Mouse (Mus musculus): ENCODE measurements around the gene Faf1. TPM values are rescaled to one million over a fixed set of nuclear protein-coding genes. Genes with fewer than 3 reads are reported as not detected.

Gene Faf1
- total RNA-seq, 1 experiment: 52.3 TPM

DNA sequence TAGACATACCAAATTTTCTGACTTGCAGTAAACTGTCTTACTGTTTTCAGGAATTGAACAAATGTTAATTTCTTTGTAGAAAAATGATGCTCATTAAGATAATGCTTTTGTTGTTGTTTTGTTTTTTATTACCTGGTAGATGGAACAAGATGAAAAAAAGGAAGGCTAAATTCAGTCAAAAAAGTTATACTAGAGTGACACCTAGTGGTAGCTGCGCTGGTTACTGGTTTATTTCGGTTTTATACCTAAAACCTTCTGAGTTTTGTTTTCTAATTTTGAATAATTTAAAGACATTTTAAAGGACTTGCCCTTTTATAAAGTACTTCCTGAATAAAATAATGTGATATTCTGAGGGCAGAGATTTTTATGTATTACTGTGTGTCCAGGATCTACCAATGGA is 52.9 kb downstream of the Faf1 start:
- H3K27ac ChIP-seq (ENCODE audit: insufficient read depth, low read depth, low read length, poor library complexity, severe bottlenecking): no peak overlapping the region
- no peaks in the 10 kb centered on the region for H3K4me1 ChIP-seq (ENCODE audit: control insufficient read depth in 2 of 2, insufficient read depth in 2 of 2, low read length in 2 of 2, poor library complexity in 1 of 2)
- no peak overlapping the region for H3K9ac ChIP-seq (ENCODE audit: insufficient read depth, low read depth, low read length, poor library complexity, severe bottlenecking)
- no peaks in the 10 kb centered on the region for H3K9me3 ChIP-seq (ENCODE audit: control insufficient read depth, insufficient read depth, low read depth, low read length)
- DNase-seq (ENCODE audit: low read depth, low spot score): peak; percentile 16
- TF ChIP-seq ZNF384 (IDR thresholded peaks at IDR 0.05; ENCODE audit: low read depth, low read length): peak; percentile 61
- no peak for TF ChIP-seq CHD2 (IDR thresholded peaks at IDR 0.05; ENCODE audit: low read depth, low read length)
- no peak for TF ChIP-seq MAFK (IDR thresholded peaks at IDR 0.05; ENCODE audit: insufficient read depth, low read depth, low read length)
- in situ Hi-C loops (cut with MboI; ENCODE audit: low sequenced_read_pairs in 2 of 2, unreplicated experiment in 2 of 2): no loop called here
- H3K4me3 ChIP-seq (ENCODE audit: insufficient read depth in 1 of 2, low read depth in 1 of 2, low read length in 2 of 2, poor library complexity in 1 of 2, severe bottlenecking in 1 of 2): no peak overlapping the region
- no peaks in the 10 kb centered on the region; the same call in 1 of the 2 replicates for H3K36me3 ChIP-seq (ENCODE audit: control insufficient read depth, insufficient read depth, low read length, poor library complexity, severe bottlenecking)

GRCm38 (mm10) chr4:109735754-109736153 is 59.4 kb downstream of the Faf1 start:
- Histone ChIP-seq H3K27ac (ENCODE audit: insufficient read depth, low read depth, low read length, poor library complexity, severe bottlenecking) (no peak overlapping the region), H3K9me3 (ENCODE audit: control insufficient read depth, insufficient read depth, low read depth, low read length) (no peaks in the 10 kb centered on the region), H3K9ac (ENCODE audit: insufficient read depth, low read depth, low read length, poor library complexity, severe bottlenecking) (no peak overlapping the region), H3K4me1 (ENCODE audit: control insufficient read depth in 2 of 2, insufficient read depth in 2 of 2, low read length in 2 of 2, poor library complexity in 1 of 2) (no peaks in the 10 kb centered on the region), H3K36me3 (ENCODE audit: control insufficient read depth, insufficient read depth, low read length, poor library complexity, severe bottlenecking) (no peaks in the 10 kb centered on the region; the same call in 1 of the 2 replicates), H3K4me3 (ENCODE audit: insufficient read depth in 1 of 2, low read depth in 1 of 2, low read length in 2 of 2, poor library complexity in 1 of 2, severe bottlenecking in 1 of 2) (no peak overlapping the region)
- in situ Hi-C loops (cut with MboI; ENCODE audit: low sequenced_read_pairs in 2 of 2, unreplicated experiment in 2 of 2): no loop called here
- no peak for DNase-seq (ENCODE audit: low read depth, low spot score)
- TF ChIP-seq MAFK (IDR thresholded peaks at IDR 0.05; ENCODE audit: insufficient read depth, low read depth, low read length): no peak
- TF ChIP-seq ZNF384 (IDR thresholded peaks at IDR 0.05; ENCODE audit: low read depth, low read length): no peak
- TF ChIP-seq ZC3H11A (IDR thresholded peaks at IDR 0.05; ENCODE audit: borderline replicate concordance, low read depth, low read length): no peak
- TF ChIP-seq HCFC1 (IDR thresholded peaks at IDR 0.05; ENCODE audit: borderline replicate concordance, insufficient read depth, low read length): no peak
- no peak for TF ChIP-seq CHD2 (IDR thresholded peaks at IDR 0.05; ENCODE audit: low read depth, low read length)

- TF ChIP-seq ZNF384 (IDR thresholded peaks at IDR 0.05; ENCODE audit: low read depth, low read length) (no peak), CHD2 (IDR thresholded peaks at IDR 0.05; ENCODE audit: low read depth, low read length) (no peak), ZC3H11A (IDR thresholded peaks at IDR 0.05; ENCODE audit: borderline replicate concordance, low read depth, low read length) (no peak), MAFK (IDR thresholded peaks at IDR 0.05; ENCODE audit: insufficient read depth, low read depth, low read length) (no peak), HCFC1 (IDR thresholded peaks at IDR 0.05; ENCODE audit: borderline replicate concordance, insufficient read depth, low read length) (no peak)
- in situ Hi-C loops (cut with MboI; ENCODE audit: low sequenced_read_pairs in 2 of 2, unreplicated experiment in 2 of 2): no loop called here
- no peaks in the 10 kb centered on the region for H3K4me1 ChIP-seq (ENCODE audit: control insufficient read depth in 2 of 2, insufficient read depth in 2 of 2, low read length in 2 of 2, poor library complexity in 1 of 2)
- H3K27ac ChIP-seq (ENCODE audit: insufficient read depth, low read depth, low read length, poor library complexity, severe bottlenecking): no peak overlapping the region
- H3K36me3 ChIP-seq (ENCODE audit: control insufficient read depth, insufficient read depth, low read length, poor library complexity, severe bottlenecking): no peaks in the 10 kb centered on the region; the same call in 1 of the 2 replicates
- H3K9me3 ChIP-seq (ENCODE audit: control insufficient read depth, insufficient read depth, low read depth, low read length): no peaks in the 10 kb centered on the region
- no peak overlapping the region for H3K9ac ChIP-seq (ENCODE audit: insufficient read depth, low read depth, low read length, poor library complexity, severe bottlenecking)
- H3K4me3 ChIP-seq (ENCODE audit: insufficient read depth in 1 of 2, low read depth in 1 of 2, low read length in 2 of 2, poor library complexity in 1 of 2, severe bottlenecking in 1 of 2): no peak overlapping the region
- DNase-seq (ENCODE audit: low read depth, low spot score): no peak
Measured at GRCm38 (mm10) chr4:109743984-109744383, 67.6 kb downstream of the Faf1 start.

DNA sequence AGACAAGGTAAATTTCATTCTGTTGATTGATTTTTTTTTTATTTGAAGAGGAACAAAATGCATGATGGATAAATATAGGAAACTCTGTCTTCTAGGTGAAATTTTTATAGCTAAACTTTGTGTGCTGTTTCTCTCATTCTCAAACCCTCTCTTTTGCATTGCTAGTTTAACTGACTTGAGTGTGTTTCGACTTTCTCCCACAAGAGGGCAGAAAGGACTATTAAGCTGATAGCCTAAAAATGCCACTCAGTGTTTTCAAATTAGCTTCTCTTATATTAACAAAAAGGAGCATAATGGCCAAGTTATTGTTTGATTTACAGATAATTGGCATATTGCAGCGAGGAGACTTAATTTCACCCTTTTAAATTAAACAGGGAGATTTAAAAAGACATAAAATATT is 82.6 kb downstream of the Faf1 start:
- Histone ChIP-seq H3K27ac (ENCODE audit: insufficient read depth, low read depth, low read length, poor library complexity, severe bottlenecking) (no peak overlapping the region), H3K4me3 (ENCODE audit: insufficient read depth in 1 of 2, low read depth in 1 of 2, low read length in 2 of 2, poor library complexity in 1 of 2, severe bottlenecking in 1 of 2) (no peak overlapping the region), H3K9me3 (ENCODE audit: control insufficient read depth, insufficient read depth, low read depth, low read length) (no peaks in the 10 kb centered on the region), H3K9ac (ENCODE audit: insufficient read depth, low read depth, low read length, poor library complexity, severe bottlenecking) (no peak overlapping the region), H3K36me3 (ENCODE audit: control insufficient read depth, insufficient read depth, low read length, poor library complexity, severe bottlenecking) (no peaks in the 10 kb centered on the region), H3K4me1 (ENCODE audit: control insufficient read depth in 2 of 2, insufficient read depth in 2 of 2, low read length in 2 of 2, poor library complexity in 1 of 2) (peaks cover 0 to 5% of the 10 kb centered on the region in 2 experiments; a peak in 2 of 4 replicates)
- TF ChIP-seq HCFC1 (IDR thresholded peaks at IDR 0.05; ENCODE audit: borderline replicate concordance, insufficient read depth, low read length) (no peak), ZC3H11A (IDR thresholded peaks at IDR 0.05; ENCODE audit: borderline replicate concordance, low read depth, low read length) (0 out of 2 replicates have a peak, but pooled peaks have one; percentile 17)
- peak; percentile 11 for DNase-seq (ENCODE audit: low read depth, low spot score)
- in situ Hi-C loops (cut with MboI; ENCODE audit: low sequenced_read_pairs in 2 of 2, unreplicated experiment in 2 of 2): no loop called here

GRCm38 (mm10) chr4:109759901-109760300 is 83.5 kb downstream of the Faf1 start:
- H3K36me3 ChIP-seq (ENCODE audit: control insufficient read depth, insufficient read depth, low read length, poor library complexity, severe bottlenecking): no peaks in the 10 kb centered on the region
- no peak overlapping the region for H3K9ac ChIP-seq (ENCODE audit: insufficient read depth, low read depth, low read length, poor library complexity, severe bottlenecking)
- H3K4me3 ChIP-seq (ENCODE audit: insufficient read depth in 1 of 2, low read depth in 1 of 2, low read length in 2 of 2, poor library complexity in 1 of 2, severe bottlenecking in 1 of 2): no peak overlapping the region
- H3K27ac ChIP-seq (ENCODE audit: insufficient read depth, low read depth, low read length, poor library complexity, severe bottlenecking): no peak overlapping the region
- DNase-seq (ENCODE audit: low read depth, low spot score): no peak
- H3K4me1 ChIP-seq (ENCODE audit: control insufficient read depth in 2 of 2, insufficient read depth in 2 of 2, low read length in 2 of 2, poor library complexity in 1 of 2): peaks cover 0 to 5% of the 10 kb centered on the region in 2 experiments; a peak in 2 of 4 replicates
- in situ Hi-C loops (cut with MboI; ENCODE audit: low sequenced_read_pairs in 2 of 2, unreplicated experiment in 2 of 2): no loop called here
- TF ChIP-seq HCFC1 (IDR thresholded peaks at IDR 0.05; ENCODE audit: borderline replicate concordance, insufficient read depth, low read length) (no peak), CHD2 (IDR thresholded peaks at IDR 0.05; ENCODE audit: low read depth, low read length) (no peak), ZNF384 (IDR thresholded peaks at IDR 0.05; ENCODE audit: low read depth, low read length) (no peak), MAFK (IDR thresholded peaks at IDR 0.05; ENCODE audit: insufficient read depth, low read depth, low read length) (no peak), ZC3H11A (IDR thresholded peaks at IDR 0.05; ENCODE audit: borderline replicate concordance, low read depth, low read length) (no peak)
- H3K9me3 ChIP-seq (ENCODE audit: control insufficient read depth, insufficient read depth, low read depth, low read length): no peaks in the 10 kb centered on the region
